Mouse (Mus musculus): ENCODE results near the gene Wdr61.

GRCm38 (mm10) chr9:54689446-54689845 lies 44.9 kb downstream of the Wdr61 start:
- TF ChIP-seq CTCF (IDR thresholded peaks at IDR 0.05; ENCODE audit: low read depth): no peak
- no peak for TF ChIP-seq EP300 (IDR thresholded peaks at IDR 0.05; ENCODE audit: low read depth)

All from liver, embryonic 14.5 days (tissue).